Mouse (Mus musculus) subcutaneous adipose tissue, adult 2 months (tissue): ENCODE data around the gene Gm7347. TPM values are rescaled to one million over a fixed set of nuclear protein-coding genes. Genes with fewer than 3 reads are reported as not detected.

ENCODE experiments used
- polyA plus RNA-seq: library from polyadenylated mRNA; depleted of rRNA; stranded (reverse); fragments of >200 nt; gene quantifications from 2 replicates; pipeline ENCODE4 v1.2.3, GENCODE M21; 2012; ENCODE audit warnings: low replicate concordance; rRNA removed

Gm7347 gene
- polyA plus RNA-seq = not detected in 2 replicates

DNA sequence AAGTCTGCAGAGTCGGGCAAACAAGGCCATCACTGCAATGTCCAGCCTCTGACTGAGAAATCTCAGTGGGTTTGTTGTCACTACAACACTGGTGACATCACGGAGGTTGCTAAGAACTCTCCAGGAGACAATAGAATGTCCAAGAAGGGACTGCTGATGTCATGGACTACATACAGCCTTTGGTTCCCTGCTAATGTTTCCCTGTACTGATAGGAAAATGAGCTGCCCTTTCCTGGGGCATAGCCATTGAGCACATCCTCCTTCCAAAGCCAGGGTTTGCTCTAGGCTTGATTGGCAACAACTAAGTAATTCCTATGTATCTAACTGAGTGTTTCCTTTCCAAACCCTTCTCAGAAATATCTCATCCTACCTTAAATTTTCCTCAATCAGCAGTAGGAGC is at the start of gene Gm7347:
Gene Gm7347 (minus strand): TSS at position 101 of the 400 bp plus-strand sequence.

DNA sequence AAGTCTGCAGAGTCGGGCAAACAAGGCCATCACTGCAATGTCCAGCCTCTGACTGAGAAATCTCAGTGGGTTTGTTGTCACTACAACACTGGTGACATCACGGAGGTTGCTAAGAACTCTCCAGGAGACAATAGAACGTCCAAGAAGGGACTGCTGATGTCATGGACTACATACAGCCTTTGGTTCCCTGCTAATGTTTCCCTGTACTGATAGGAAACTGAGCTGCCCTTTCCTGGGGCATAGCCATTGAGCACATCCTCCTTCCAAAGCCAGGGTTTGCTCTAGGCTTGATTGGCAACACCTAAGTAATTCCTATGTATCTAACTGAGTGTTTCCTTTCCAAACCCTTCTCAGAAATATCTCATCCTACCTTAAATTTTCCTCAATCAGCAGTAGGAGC is 46.9 kb upstream of the Gm7347 start, which contains the start of gene 5031410I06Rik:
Gene 5031410I06Rik (minus strand): TSS at position 101 of the 400 bp plus-strand sequence.

DNA sequence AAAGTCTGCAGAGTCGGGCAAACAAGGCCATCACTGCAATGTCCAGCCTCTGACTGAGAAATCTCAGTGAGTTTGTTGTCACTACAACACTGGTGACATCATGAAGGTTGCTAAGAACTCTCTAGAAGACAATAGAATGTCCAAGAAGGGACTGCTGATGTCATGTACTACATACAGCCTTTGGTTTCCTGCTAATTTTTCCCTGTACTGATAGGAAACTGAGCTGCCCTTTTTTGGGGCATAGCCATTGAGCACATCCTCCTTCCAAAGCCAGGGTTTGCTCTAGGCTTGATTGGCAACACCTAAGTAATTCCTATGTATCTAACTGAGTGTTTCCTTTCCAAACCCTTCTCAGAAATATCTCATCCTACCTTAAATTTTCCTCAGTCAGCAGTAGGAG is 30.8 kb upstream of the Gm7347 start, which contains the start of gene Gm10471:
Gene Gm10471 (minus strand): TSS at position 101 of the 400 bp plus-strand sequence.

DNA sequence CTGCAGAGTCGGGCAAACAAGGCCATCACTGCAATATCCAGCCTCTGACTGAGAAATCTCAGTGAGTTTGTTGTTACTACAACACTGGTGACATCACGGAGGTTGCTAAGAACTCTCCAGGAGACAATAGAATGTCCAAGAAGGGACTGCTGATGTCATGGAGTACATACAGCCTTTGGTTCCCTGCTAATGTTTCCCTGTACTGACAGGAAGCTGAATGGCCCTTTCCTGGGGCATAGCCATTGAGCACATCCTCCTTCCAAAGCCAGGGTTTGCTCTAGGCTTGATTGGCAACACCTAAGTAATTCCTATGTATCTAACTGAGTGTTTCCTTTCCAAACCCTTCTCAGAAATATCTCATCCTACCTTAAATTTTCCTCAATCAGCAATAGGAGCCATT is 18.9 kb downstream of the Gm7347 start, which contains the start of gene Speer4a:
Gene Speer4a (minus strand): TSS at position 101 of the 400 bp plus-strand sequence.

DNA sequence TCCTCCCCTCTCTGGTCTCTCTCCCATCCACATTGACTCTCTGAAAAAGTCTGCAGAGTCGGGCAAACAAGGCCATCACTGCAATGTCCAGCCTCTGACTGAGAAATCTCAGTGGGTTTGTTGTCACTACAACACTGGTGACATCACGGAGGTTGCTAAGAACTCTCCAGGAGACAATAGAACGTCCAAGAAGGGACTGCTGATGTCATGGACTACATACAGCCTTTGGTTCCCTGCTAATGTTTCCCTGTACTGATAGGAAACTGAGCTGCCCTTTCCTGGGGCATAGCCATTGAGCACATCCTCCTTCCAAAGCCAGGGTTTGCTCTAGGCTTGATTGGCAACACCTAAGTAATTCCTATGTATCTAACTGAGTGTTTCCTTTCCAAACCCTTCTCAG is 35.6 kb downstream of the Gm7347 start, which contains the start of gene Gm5862:
Gene Gm5862 (minus strand): TSS at position 101 of the 400 bp plus-strand sequence.

DNA sequence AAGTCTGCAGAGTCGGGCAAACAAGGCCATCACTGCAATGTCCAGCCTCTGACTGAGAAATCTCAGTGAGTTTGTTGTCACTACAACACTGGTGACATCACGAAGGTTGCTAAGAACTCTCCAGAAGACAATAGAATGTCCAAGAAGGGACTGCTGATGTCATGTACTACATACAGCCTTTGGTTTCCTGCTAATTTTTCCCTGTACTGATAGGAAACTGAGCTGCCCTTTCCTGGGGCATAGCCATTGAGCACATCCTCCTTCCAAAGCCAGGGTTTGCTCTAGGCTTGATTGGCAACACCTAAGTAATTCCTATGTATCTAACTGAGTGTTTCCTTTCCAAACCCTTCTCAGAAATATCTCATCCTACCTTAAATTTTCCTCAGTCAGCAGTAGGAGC is 53.7 kb downstream of the Gm7347 start, which contains the start of gene Gm1979:
Gene Gm1979 (minus strand): TSS at position 101 of the 400 bp plus-strand sequence.

Other genes with a start within 250 kb of the Gm7347 start
- gene Gm21663, start 116.2 kb downstream of the Gm7347 start, polyA plus RNA-seq = not detected in 2 replicates
- not detected in 2 replicates for gene Gm21671, start 104.2 kb downstream of the Gm7347 start, polyA plus RNA-seq
- not detected in 2 replicates for gene Gm21680, start 85.9 kb downstream of the Gm7347 start, polyA plus RNA-seq
- gene Gm21698, start 69.9 kb downstream of the Gm7347 start, polyA plus RNA-seq = not detected in 2 replicates
- not detected in 2 replicates for gene Gm1979, start 53.8 kb downstream of the Gm7347 start, polyA plus RNA-seq
- gene Gm5862, start 35.7 kb downstream of the Gm7347 start, polyA plus RNA-seq = not detected in 2 replicates
- gene Speer4a, start 19.0 kb downstream of the Gm7347 start, polyA plus RNA-seq = not detected in 2 replicates
- gene Gm10471, start 30.7 kb upstream of the Gm7347 start, polyA plus RNA-seq = not detected in 2 replicates
- not detected in 2 replicates for gene 5031410I06Rik, start 46.8 kb upstream of the Gm7347 start, polyA plus RNA-seq
- not detected in 2 replicates for gene Gm10220, start 62.8 kb upstream of the Gm7347 start, polyA plus RNA-seq
- 0.04 TPM in 1 of 2 replicates, not detected in the other for gene Gm7361, start 199.1 kb upstream of the Gm7347 start, polyA plus RNA-seq